Mouse (Mus musculus): Measurements from ENCODE around the gene Rgp1.

DNA sequence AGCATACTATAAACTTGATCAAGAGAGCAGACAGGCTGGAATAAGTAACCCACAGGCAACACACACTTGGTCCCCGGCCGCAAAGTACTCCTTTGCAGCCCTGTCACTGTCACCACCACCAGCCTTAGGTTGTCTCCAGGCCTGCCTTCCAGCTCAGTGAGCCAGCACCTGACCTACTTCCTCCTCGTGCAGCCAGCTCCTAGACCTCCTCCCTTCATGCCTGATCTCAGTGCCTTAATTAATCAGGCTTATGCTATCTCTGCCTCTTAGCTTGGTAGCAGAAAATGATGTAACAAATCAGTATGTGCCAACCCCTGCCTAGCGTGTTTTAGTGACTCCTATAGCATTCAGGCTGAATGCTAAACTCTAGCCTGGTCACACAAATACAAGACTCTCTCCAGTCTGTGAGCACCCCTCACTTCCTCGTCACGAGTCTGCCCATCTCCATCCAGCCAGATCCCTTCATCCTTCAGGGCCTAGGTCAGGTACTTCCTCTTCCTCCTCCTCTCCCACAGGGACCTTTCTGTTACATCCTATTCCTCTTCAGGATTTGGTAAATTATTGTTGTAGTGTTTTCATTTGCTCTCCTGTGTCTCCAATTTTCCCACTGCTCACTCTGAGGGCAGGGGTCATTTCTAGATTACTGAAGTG lies 7.0 kb upstream of the Rgp1 start:
- TF ChIP-seq CTCF (IDR thresholded peaks at IDR 0.05; ENCODE audit: low read depth) (no peak), EP300 (IDR thresholded peaks at IDR 0.05; ENCODE audit: low read depth) (no peak)
